Mouse (Mus musculus): Measurements from ENCODE around the gene Lsr.

The Lsr gene

DNA sequence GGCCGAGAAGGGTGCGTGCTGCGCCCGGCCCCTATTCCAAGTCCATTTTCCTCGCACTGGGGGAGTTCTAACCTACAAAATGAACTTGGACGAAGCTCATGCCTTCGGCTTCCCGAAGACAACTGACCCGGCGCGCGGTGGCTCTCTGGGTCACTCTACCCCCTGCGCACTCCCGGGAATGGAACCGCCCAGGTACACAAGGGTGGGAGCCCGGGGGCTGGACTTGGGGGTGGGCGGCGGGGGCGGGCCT, at the start of gene Lsr:
Gene Lsr, minus strand, starts transcription at position 214 of the 250 bp plus-strand sequence.
- no peak for DNase-seq (ENCODE audit: extremely low read depth, insufficient read length, low spot score)

DNA sequence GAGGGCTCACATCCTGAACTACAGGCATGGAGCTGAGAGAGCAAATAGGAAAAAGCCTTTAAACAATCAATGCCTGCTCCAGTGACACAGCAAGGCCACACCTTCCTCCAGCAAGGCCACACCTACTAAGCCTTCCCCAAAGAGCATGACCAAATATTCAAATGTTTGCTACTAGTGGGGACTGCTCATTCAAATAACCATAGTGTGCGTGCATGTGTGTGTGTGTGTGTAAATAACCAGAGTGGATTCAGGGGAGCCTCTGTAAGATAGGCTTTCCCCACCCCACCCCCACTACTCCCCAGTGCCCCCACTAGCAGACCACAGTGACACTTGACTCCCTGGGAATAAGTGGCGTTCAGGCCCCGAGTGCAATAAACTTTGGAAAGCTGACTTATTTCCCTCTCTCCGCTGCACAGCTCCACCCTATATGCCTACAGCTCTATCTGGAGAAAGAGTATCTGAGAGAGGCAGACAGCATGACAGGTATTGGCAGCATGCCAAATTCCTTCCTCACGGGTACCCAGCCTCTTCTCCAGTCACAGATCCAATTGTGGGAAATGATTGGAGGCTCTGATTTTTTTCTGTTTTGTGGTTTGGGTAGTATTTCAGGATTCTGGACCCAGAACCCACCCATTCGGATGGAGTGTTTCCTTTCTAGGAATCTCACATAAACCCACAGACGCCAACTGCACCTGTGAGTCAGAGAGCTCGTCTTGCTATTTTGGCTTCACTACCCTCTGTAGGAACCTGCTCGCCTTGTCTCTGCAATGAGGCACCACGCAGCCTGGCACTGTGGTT, 44.0 kb upstream of the Lsr start:
- peak; percentile 36 for DNase-seq (ENCODE audit: extremely low read depth, insufficient read length, low spot score)

DNA sequence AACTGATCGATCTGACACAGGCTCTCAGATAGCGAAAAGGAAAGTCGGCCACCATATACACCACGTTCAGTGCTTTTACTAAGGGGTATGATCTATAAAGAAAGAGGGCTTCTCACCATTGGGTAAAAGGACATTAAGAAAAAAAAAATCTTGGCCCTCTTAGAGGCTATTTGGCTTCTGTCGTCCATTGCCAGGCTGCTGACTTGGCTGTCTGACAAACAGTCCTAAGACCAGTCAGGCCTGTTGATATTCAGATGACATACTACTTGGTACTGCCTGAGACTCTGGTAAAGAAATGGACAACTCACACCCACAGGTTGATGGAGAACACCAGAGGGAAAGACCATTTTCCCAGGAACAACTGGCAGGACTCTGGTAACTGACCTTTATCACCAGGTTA, 39.7 kb upstream of the Lsr start:
- no peak for DNase-seq (ENCODE audit: extremely low read depth, insufficient read length, low spot score)

DNA sequence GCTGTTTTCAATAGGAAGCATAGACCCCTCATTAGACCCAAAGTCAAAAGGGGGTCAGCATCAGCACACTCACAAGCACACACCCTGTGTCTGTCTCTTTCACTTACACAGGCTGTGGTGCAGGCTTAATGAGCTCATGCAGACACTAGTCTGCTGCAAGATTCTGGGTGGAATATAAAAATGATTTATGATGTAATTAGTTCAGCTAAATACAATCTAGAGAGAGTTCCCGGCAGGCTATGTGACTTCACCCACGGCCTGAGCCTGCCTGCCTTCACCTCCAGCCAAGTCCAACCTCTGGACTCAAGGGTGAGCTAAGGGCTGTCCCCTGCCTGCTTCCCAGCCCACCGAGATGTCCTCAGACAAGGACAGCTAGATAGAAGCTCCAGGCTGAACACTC, 35.6 kb upstream of the Lsr start:
- DNase-seq (ENCODE audit: extremely low read depth, insufficient read length, low spot score): no peak

DNA sequence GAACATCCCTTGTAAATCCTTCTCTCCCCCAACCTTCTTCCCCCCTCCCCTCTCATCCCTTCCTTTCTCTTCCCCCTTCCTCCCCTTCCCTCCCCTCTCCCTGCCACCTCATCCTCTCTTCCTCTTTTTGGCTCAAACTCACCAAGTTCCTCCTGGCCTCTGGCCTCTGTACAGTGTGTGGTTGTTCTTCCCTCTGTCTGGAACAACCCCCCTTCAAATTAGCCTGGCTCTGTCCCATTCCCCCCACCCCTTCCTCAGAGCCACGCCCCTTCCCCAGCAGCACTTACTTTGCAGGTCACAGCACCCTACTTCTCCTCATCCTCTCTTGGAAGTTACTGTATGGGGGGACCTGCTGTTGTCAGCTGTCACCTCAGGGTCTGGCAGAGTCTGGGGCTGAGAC, 34.9 kb upstream of the Lsr start:
- no peak for DNase-seq (ENCODE audit: extremely low read depth, insufficient read length, low spot score)

DNA sequence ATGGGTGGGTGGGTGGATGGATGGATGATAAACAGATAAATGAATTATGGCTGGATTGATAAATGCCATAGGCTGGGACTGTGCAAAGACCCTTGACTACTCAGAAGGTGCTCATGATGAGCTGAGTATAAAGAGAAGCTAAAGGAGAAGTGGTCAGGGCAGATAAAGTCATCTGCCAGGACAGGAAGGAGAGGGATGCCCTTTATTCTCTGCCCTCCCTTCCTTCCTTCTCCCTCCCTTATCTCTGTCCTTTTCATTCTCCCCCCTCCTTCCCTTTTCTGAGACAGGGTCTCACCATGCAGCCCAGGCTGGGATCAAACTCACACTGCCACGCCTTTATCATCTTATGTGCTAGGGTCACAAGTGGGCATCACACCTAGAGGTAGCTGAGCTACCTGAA, 34.5 kb upstream of the Lsr start:
- no peak for DNase-seq (ENCODE audit: extremely low read depth, insufficient read length, low spot score)

DNA sequence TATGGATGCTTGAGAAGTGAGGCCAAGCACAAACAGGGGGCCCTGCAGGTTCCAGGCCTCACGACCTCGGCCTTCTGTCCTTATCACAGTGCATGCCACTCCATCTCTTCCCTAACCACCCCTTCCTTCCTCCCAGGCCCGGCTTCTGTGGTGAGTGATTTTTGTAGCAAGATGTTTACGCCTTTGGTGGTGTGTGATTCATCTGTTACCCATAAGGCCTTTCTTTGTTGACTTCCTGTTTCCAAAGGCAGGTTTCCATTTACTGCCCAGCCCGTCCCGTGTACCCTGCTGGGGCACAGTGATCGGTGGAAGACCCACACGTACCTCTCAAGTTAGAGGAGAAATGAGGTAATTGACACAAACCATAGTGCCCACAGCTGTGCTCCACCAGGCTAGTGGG, 29.4 kb upstream of the Lsr start:
- peak; percentile 53 for DNase-seq (ENCODE audit: extremely low read depth, insufficient read length, low spot score)

DNA sequence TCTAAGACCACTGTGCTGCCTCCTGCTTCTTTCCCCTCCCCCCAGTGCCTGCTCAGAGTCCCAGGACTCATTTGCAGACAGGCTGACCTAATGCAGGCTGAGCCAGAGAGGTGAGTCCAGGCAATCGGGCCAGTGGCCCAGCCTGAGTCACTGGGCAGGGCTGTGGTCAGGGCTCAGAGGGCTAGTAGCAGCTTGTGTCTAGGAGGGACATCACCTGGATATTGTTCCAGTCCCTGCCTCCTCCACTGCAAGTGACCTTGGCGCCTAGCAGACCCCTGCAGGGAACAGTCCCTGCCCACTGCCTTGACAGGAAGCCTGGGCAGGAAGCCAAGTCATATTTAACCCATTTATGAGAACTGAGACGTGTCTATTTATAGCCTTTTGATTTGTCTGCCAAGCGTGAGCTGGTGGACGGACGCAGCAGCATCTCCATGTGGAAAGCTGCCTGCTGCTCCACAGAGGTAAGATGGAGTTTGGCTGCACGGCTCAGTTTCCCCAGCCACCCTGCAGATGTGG, 27.3 kb upstream of the Lsr start:
- DNase-seq (ENCODE audit: extremely low read depth, insufficient read length, low spot score): peak; percentile 71

DNA sequence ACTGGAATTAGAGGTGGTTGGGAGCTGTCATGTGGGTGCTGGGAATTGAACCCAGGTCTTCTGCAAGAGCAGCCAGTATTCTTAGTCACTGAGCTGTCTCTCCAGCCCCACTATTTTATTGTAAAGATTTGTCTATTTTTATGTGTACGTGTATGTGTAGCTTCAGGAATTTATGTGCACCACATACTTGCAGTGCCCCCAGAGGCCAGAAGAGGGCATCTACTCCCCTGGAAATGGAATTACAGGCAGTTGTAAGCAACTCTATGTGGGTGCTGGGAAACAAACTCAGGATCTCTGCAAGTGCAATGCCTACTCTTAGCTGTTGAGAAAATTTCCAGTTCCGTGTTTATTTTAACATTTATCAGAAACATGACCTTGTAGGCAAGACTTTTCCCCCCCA, 23.2 kb upstream of the Lsr start:
- DNase-seq (ENCODE audit: extremely low read depth, insufficient read length, low spot score): no peak

DNA sequence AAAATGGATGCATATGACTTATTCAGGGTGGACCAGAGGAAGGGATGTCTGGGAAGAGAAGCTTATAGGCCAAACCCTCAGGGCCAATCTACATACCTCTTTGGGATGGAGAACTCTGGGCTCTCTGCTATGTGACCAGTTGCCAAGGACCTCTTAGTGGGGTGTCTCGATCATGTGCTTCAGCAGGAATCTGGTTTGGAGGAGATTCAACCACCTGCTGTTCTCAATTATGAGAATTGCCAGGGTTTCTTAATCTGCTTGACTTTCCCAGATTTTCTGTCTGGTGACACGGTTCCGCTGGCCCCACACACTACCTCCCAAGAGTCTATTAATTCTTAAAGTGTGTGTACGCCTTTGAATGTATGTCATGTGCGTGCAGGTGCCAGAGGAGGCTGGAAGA, 20.7 kb upstream of the Lsr start:
- no peak for DNase-seq (ENCODE audit: extremely low read depth, insufficient read length, low spot score)

DNA sequence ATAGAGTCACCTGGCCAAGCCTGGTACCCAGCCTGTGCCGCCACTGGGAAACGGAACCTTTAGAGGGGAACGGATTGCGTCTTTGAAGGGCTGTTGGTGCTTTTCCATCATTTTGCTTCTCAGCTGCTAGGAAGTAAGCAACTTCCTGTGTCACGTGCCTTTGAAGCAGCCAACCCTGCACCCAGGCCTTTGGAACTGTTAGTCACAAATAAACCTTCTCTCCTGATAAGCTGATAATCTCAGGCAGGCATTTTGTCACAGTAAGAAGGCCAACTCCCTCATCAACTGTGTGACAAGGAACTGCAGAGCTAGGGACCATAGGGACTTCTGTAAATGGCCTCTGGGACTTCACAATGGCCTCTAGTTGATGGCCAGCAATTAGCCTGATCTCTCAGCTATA, 18.9 kb upstream of the Lsr start:
- no peak for DNase-seq (ENCODE audit: extremely low read depth, insufficient read length, low spot score)

DNA sequence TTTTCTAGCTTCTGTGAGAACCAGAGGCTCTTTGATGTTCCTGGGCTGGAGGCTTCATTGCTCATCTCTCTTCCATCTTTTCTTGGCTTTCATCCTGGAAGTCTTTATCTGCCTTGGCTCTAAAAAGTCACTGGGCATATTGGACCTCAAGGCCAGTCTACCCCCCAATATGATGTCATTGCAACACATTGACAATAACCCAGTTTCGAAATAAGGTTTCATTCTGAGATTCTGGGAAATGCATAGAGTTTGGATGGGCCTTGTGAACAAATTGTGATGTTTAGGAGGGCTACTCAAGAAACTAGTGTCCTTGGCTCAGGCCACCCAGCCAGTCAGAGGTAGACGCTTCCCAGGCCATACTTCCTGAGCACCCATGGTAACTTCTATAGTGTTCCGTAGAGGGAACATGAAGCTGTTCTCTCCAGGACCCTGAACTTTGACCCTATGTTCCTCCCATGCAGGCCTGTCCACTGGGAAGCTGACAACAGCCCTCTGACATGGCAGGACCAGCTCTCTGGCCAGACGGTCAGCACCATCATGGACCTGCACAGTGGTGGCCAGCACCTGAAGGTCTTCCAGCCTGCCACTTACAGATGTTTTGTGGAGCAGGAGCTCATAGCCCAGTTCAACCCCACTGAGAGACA, 15.4 kb upstream of the Lsr start:
- no peak for DNase-seq (ENCODE audit: extremely low read depth, insufficient read length, low spot score)

DNA sequence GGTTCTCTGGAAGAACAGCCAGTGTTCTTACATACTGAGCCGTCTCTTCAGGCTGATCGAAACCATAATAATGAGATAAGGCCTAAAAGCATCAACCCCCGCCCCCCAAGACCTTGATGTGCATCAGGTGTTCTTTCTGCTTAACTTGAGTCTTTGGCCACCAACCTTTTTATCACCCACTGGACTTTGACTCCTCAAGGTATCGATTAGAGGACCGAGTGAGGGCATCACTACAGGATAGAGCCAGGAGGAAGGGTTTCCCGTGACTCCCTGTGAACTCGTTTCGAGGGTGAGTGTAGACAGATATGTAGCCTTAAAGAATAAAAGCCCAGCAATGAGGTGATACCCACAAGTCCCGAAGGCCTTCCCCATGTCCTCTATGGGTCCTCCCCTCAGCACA, 12.1 kb upstream of the Lsr start:
- no peak for DNase-seq (ENCODE audit: extremely low read depth, insufficient read length, low spot score)

DNA sequence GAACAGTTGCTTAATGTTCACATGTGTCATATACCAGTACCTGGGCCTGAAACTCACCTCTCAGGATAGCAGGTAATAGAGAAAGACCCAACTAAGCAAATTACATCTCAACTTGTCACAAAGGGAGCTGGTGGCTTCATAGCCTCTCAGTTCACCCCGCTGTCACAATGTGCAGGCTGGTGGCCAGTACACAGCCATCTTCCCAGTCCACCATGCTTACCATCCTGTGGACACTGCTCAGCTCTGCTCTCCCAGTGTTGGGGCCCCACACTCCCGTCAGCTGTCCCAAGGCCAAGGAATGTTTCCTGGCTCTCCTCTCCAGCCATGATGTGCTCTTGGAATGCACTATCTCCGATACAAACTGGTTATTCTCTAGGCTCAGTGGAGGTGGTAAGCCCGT, 8.4 kb upstream of the Lsr start:
- no peak for DNase-seq (ENCODE audit: extremely low read depth, insufficient read length, low spot score)

DNA sequence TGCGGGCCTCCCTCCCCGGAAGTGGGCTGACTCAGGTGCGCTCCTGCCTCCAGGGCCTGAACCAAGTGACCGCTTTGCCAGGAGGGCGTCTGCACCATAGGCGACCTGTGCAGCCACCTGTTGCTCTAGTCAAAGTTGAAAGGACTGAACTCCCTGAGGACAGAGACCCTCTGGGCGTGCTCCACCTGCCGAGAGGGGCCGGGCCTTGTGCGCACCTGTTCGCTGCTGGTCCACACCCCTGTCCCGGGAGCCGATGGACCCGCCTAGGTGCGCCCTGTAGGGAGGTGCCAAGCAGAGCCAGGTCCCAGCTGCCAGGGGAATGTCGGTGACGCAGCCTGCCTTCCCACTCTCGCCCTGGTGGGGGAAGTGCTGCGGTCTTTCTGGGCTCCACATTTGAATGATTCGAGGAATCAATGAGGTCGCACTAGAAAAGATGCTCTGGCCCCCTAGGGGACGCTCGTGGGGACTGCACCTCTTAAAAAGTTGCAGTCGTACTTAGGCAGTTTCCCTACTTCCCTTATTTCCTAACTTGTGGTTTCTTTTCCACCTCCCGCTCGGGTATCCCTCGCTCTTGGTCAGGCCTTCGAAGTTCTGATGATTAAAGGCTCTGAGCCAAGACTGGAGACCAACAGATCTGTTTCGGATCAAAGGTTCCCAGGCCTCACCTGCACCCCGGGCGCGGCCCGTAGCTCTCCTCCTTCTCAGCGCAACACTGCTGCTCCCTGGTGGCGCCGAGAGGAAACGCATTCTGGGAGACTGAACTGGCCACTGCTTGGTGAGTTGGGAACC, 431 bp upstream of the Lsr start, which contains the start of gene Fam187b:
Gene Fam187b, plus strand, starts transcription at position 290 of the 789 bp plus-strand sequence.
- peak; percentile 74 for DNase-seq (ENCODE audit: extremely low read depth, insufficient read length, low spot score)

DNA sequence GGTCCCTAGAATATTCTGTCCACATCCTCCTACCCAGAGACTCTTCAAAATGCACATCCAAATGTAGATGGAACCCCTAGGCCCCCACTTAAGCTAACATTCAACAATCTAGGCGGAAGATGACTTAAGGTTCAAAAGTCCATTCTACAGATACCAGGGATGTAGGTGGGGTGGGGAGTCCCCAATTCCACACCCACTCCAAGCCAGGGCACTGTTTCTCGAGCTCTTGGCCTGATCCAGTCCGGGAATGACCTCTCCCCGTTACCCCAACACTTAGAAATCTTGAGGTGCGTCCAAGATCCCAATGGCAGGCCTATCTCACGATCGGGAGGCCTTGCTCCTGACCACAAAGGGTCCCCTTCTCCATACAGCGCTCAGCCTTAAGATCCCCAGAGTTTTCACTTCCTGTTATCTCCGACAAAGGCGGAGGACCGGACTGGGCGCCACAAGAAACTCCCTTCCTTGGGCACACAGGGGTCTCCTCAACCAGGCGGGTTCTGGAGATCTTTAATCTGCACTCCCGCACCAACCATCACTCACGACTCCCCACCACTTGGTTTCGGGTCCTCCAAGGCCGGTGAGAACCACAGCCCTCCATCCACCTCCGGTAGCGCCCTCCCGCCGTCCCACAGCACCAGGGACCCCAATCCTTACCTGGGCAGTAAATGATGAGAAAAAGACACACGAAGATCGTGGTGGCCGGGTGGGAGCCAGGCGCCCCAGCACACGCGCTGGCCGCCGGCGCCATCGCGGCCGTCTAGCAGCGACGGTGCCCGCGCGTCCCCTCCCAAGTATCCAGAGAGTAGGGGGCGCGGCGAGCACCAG, 626 bp downstream of the Lsr start:
- DNase-seq (ENCODE audit: extremely low read depth, insufficient read length, low spot score): no peak

DNA sequence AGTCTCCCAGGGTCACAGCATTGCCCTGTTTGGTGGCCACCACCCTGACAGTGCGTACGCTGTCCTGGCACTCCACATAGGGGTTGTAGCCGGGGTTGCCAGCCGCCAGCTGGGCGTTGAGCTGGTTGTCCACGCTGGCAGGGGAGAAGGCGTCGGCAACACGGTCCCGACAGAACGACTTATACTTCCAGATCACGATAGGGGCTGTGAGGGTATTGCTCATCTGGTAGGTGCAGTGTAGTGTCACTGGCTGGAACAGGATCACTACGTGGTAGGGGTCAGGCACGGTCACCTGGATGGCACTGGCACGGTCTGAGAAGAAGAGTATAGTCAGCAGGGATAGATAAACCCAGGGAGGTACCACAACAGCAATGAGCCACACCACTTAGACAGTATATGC, 1.4 kb downstream of the Lsr start:
- DNase-seq (ENCODE audit: extremely low read depth, insufficient read length, low spot score): no peak

DNA sequence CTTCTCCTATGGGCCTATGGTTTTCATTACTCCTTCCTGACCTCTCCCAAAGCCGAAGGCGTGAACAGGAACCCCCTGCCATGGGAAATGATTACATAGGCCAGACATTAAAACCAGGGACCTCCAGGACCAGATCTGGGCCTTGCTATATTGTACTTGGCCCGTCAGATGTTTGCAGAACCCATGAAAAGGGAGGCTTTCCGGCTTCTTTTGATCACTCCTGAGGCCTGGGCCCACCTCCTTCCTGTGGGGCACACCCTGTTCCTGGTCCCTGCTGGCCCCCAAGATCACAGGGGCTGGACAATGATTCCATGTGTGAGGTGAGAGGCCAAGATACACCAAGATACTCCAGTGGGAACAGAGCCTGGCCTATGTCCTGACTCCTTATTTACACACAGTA, 4.1 kb downstream of the Lsr start:
- no peak for DNase-seq (ENCODE audit: extremely low read depth, insufficient read length, low spot score)

DNA sequence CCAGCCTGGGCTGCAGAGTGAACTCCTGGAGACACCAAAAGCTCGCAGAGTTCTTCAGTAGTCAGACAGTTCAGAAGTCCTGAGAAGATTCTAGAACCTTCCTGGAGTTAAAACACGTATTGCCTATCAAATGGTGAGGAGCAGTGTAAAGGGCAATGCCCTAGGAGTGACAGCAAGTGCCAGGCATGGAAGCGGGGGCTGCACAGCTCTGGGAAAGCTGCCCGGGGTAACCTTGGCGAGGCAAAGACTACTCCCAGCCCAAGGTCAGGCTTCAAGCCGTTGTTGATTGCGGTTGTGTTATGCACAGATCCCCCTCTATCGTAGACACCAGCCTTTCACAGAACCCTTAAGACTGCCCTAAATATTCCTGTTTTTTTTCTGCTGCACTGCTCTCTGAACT, 4.7 kb downstream of the Lsr start:
- DNase-seq (ENCODE audit: extremely low read depth, insufficient read length, low spot score): no peak

DNA sequence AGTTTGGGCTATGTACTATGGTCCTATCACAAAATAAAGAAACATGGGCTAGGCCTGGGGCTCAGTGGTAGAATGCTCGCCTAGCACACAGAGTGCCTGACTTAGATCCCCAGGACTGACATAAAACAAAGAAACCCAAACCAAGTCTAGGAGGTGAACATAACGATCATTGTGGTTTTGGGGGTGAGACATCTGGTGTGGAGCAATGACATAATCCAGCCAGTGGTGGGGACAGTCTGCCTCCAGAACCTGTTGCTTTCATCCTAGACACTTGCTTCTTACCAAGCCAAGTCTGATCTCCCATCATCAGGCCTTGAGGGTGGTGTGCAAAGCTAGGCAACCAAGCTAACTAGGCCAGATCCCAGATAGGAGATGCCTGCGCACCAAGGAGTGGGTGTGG, 6.6 kb downstream of the Lsr start:
- no peak for DNase-seq (ENCODE audit: extremely low read depth, insufficient read length, low spot score)

DNA sequence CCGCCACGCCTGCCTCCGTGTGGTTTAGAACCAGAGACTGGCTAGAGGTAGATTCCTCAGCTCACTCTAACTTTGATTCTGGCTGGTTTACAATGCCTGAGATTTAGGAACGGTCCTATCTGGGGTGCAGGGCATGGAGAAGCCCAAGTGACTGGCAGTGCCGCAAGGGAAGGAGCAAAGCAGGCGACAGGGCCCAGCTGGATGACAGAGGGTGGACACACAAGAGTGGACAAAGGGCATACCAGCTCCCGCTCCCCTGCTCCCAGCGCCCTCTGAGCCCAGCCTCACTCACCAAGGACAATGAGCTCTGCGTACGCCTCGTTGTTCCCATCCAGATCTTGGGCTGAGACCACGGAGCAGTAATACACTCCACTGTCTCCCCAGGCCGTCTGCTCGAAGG, 7.6 kb downstream of the Lsr start:
- no peak for DNase-seq (ENCODE audit: extremely low read depth, insufficient read length, low spot score)
